Mouse (Mus musculus): ENCODE measurements around the gene Ambra1. TPM values are rescaled to one million over a fixed set of nuclear protein-coding genes. Genes with fewer than 3 reads are reported as not detected.

Gene Ambra1
- total RNA-seq, 2 experiments from 2014 or later, result 45.4 to 47.8 TPM

DNA sequence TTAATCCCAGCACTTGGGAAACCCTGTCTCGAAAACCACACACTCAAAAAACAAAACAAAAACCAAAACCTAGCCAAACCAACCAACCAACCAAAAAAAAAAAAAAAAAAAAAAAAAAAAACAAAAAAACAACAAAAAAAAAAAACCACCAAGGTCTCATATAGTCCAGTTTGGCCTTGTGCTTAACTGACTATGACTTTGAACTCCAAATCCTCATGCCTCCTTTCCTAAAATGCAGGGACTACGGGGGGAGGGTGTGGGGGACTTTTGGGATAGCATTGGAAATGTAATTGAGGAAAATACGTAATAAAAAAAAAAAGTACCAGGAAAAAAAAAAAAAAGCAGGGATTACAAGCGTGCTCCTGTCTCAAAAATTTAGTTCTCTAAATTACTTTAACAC, 363 bp upstream of the Ambra1 start:
- no peak for DNase-seq (ENCODE audit: low spot score in 2 of 2)

GRCm38 (mm10) chr2:91735221-91735620, 5.3 kb downstream of the Ambra1 start:
- DNase-seq (ENCODE audit: low spot score in 2 of 2), result no peak

DNA sequence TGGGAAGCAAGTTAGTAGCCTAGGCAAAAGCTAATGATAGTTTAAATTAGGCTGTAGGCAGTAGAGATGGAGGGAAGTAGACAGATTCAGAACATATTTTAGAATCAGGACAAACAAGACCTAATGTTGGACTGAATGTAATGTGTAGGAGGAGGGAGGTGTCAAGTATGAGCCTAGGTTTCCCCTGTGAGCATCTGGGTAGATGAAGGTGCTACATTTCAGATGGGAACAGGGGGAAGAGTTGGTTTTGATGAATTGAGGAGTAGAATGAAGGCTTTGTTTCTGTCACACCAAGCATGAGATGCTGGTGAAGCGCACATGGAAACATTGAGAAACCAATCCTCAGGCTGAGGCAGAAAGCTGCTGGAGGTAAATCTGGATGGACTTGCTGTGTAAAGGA, 9.7 kb downstream of the Ambra1 start:
- DNase-seq (ENCODE audit: low spot score in 2 of 2), result no peak

DNA sequence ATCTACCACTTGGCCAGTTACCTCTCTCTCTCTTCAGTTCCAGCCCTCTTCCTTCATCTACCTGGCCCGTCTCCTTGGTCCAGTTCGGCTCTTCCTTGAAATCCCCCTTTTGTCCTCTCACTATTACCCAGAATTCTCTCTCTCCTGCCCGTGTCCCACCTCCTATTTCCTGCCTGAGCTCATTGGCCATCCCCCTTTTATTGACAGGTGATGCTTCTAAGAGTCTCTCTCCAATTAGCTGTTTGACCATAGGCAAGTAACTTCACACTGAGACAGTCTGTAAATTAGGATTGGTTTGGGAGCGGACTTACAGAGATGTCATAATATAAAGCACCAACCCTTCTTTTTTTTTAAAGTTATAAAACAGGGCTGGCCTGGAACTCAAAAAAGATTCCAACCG, 14.8 kb downstream of the Ambra1 start:
- DNase-seq (ENCODE audit: low spot score in 2 of 2), result no peak

DNA sequence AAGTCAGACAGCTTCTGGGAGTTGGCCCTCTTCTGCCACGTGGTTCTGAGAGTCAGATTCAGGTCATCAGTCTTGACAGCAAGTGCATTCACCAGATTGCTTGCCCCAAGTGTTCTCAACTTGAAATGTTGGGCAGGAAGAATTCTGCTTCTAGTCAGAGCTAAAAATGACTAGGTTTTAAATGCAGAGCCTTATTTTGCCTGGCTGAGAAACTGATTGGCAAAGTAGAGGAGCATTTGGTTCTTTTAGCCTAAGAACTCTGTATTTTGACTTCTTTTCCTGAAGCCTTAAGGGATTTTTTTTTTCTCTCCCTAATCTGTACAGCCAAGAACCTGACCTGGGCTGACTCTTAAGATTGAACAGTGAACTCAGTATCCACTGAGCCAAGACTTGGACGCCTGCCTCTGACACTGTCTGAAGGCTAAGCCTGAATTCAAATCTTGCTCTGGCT, 19.9 kb downstream of the Ambra1 start:
- peak in 1 of 2 experiments; percentile 27 for DNase-seq (ENCODE audit: low spot score in 2 of 2)

DNA sequence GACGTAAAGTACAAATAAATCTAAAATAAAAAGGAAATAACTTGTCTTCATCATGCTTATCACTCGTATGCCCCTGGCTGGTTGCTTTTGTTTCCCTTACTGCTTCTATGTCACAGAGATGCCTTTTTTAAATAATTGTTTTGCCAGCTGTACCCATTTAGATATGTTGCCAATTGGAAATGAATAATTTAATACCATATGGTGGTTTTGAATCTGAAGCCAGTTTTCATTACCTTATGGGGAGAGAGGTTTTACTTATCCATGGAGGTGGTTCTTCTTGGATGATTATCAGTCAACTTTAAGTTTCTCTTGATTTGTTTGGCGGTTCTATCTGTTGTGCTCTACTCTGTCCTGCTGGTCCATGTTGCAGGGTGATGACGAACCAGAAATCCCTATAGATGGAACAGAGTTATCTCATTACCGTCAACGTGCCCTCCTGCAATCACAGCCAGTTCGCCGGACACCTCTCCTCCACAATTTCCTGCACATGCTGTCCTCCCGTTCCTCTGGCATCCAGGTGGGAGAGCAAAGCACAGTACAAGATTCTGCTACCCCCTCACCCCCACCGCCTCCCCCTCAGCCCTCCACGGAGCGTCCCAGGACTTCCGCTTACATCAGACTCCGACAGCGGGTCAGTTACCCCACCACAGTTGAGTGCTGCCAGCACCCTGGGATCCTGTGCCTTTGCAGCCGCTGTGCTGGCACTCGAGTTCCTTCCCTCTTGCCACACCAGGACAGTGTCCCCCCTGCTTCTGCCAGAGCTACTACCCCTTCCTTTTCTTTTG, 42.2 kb downstream of the Ambra1 start:
- no peak for DNase-seq (ENCODE audit: low spot score in 2 of 2)

GRCm38 (mm10) chr2:91773309-91773708, 43.4 kb downstream of the Ambra1 start:
- no peak for DNase-seq (ENCODE audit: low spot score in 2 of 2)

DNA sequence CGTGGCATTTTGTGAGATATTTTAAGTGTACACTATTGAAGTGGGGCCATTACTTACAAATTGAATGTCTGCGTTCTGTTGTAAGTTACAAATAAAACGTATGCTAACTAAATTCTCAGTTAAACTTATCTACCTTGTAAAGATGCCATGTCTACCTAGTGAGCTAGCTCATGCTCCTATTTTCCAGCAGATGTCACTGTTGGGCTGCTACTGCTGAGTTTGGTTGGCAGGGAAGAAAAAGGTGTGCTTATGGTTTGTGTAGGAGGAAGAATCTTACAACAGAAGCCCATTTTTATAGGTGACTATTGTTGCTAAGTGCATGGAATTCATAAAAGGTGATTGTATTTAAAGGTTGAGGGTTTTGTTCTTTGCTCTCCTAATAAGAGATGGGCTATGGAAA, 49.2 kb downstream of the Ambra1 start:
- peak in 1 of 2 experiments; percentile 19 for DNase-seq (ENCODE audit: low spot score in 2 of 2)

GRCm38 (mm10) chr2:91791621-91792020, 61.7 kb downstream of the Ambra1 start:
- no peak for DNase-seq (ENCODE audit: low spot score in 2 of 2)

DNA sequence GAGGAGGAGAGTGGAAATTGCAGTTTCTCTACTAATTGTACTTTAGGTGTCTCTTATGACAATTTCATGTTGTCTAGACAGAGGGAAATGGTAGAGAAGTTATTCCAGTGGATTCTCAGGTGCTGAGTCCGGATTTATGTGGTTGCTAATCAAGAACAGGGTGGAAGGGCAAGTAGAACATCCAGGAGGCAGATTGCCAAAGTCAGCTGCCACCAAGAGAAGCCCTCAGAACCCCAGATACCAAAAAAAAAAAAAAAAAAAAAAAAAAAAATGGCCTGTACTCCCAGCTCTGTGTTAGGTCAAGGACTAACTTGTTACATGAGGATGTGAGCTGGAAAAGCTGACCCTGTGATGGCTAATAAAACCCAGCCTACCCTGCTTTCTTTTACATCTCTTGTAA, 62.4 kb downstream of the Ambra1 start:
- no peak for DNase-seq (ENCODE audit: low spot score in 2 of 2)

DNA sequence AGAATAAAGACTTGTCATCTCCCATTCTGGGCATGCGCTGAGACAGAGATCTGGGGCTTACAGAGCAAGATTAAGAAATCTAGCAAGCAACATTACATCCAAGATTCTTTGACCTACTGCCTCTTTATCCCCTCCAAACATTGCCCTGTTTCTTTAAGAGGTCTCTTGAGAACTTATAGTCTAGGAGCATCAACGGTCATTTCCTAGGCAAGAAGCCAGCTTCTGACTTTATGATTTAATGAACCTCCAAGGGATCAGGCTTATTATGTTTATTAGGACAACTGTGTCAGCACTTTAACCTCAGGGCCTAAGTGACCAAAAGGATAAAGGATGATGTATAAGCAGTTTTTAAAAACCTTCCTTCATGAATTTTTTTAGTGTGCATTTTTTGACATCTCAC, 64.5 kb downstream of the Ambra1 start:
- no peak for DNase-seq (ENCODE audit: low spot score in 2 of 2)

DNA sequence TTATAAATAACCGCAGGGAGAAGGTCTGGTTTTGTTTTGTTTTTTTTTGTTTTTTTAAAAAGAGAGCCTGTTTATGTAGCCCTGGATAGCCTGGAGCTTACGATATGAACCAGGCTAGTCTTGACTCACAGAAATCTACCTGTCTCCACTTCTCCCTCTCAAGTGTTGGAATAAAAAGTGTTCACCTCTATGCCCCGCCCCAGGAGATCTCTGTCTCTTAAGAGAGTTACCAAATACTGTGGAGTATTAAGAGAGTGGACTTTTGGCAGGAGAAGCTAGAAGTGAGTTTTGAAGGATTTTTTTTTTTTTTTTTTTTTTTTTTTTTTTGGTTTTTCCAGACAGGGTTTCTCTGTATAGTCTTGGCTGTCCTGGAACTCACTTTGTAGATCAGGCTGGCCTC, 65.2 kb downstream of the Ambra1 start:
- DNase-seq (ENCODE audit: low spot score in 2 of 2), result no peak

GRCm38 (mm10) chr2:91811433-91811832, 81.5 kb downstream of the Ambra1 start:
- no peak for DNase-seq (ENCODE audit: low spot score in 2 of 2)

DNA sequence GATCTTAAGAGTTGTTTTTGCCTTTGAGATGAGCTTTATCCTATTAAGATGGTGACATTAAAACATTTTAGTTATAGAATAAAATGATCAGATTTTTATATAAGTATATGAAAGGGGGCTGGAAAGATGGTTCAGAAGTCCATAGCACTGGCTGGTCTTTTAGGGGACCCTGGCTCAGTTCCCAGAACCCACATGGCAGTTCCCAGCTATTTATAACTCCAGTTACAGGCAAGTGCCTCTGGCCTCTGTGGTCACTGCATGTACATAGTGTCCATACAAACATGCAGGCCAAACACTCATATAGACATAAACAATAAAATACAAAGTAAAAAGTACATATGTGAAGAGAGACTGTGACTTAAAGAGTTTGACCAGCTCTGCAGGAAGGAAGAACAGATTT, 86.8 kb downstream of the Ambra1 start:
- no peak for DNase-seq (ENCODE audit: low spot score in 2 of 2)

- DNase-seq (ENCODE audit: low spot score in 2 of 2), result no peak
Observed at GRCm38 (mm10) chr2:91832227-91832626, 102.3 kb downstream of the Ambra1 start.

DNA sequence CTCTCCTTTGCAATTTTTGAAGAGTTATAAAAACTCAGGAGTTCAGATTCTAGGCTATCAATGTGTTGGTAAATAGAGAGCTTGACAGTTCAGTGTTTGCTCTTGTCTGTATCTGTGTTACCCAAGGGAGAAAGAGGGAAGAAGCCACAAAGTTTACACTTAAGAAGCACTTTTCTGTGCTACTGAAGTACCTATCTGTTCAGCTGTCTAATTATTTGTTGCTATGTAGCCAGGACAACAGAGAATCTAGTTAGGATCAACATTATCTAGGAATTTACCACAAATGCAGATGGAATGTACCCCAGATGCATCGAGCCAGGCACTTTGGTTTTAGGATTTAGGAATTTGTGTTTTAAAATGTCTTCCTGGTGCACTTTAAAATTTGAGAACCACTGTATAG, 104.3 kb downstream of the Ambra1 start:
- no peak for DNase-seq (ENCODE audit: low spot score in 2 of 2)

DNA sequence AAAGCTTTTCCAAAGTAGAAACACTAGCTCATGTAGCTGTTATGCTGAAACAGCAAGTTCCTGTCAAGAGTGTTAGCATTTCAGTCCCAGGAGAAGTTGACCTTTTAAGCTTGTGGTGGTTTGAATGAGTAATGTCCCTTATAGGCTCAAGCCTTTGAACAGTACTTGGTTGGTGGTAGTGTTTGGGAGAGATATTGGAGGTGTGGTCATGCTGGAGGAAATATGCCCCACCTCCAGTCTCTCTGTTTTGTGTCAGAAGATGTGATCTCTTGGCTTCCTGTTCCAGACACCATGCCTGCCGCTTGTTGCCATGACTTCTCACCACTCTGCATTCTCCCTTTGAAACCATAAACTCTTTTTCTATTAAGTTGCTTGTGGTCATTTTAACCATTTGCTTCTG, 105.1 kb downstream of the Ambra1 start:
- DNase-seq (ENCODE audit: low spot score in 2 of 2), result no peak

DNA sequence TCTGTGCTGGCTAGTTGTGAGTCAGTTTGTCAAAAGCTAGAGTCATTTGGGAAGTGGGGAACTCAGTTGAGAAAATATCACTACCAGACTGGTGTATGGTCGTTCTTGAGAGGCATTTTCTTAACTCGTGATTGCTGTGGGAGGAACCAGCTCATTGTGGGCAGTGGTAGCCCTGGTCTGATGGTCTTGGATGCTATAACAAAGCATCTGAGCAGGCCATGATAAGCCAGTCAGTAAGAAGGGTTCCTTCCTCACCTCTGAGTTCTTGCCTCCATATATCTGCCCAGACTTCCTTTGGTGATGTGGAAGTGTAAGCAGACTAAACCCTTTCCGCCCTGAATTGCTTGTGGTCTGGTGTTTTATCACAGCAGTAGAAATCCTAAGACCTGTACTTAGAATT, 105.7 kb downstream of the Ambra1 start:
- DNase-seq (ENCODE audit: low spot score in 2 of 2), result no peak

GRCm38 (mm10) chr2:91844085-91844484, 114.2 kb downstream of the Ambra1 start:
- no peak for DNase-seq (ENCODE audit: low spot score in 2 of 2)

DNA sequence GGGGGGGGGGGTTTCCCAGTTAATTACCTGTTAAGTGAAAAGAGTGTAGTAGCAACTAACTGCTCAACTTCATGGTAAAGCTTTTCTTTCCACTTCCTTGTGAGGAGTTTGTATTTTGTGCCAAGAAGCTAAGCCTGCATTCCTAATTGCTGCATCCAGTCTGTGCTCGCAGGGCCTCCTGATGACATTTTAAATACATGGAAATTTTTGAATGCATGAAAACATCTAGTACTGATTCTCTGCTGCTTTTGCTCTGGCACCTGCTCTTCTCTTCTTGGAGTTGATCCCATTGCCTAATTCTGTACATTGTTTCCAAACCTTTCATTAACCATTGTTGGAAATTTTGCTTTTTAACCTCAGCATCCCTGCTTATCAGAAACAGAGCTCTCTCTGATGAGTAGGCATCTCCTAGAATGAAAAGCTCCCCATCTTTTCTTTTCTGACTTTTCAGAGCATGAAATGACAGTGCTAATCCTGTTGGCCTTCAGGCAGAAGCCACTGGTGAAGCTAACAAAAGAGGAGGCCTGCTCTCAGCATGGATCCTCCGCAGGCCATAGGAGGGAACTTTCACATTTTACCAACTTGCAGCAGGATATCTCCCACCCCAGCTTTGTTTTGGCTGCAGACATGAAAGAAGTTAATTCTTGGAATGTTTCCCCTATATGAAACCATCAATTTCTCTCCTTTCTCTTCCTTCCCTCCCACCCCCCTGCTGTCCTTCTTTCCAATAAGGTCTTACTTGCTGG, 122.7 kb downstream of the Ambra1 start:
- no peak for DNase-seq (ENCODE audit: low spot score in 2 of 2)

DNA sequence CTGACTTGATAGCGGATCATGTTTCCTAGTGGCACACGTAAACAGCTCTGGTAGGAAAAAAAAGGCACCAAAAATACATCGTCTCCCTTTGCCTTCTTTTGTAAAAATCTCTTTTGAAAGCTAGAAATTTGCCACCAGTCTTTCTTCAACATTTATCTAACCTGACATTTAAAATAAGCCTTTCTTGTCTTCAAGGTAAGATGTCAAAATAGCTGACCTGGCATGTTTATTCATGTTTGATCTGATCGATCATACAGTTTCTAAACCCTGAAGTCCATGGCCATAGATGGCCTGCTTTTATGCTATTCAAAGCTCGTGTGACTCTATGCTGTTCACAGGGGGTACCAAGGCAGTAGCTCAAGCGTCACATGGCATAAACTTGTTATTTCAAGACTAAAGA, 124.6 kb downstream of the Ambra1 start:
- no peak for DNase-seq (ENCODE audit: low spot score in 2 of 2)

GRCm38 (mm10) chr2:91856958-91857357, 127.0 kb downstream of the Ambra1 start:
- DNase-seq (ENCODE audit: low spot score in 2 of 2), result no peak

DNA sequence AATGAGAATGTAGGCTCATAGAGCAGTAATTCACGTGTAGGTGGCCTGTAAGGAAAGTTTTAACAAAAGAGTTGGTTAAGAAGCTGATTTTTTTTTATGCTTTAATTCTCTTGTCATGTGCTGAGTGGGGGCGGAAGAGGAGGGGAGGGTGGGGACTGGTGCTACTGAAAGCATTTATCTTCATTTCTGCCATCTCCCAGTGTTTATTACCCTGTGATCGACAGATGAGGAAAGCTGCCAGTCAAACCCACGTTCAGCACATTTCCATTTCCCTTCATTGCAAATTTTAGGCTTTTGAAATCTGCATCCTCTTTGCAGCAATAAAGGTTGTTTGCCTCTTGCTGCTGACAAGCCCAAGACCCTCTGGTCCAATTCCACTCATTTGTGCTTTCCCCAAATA, 129.5 kb downstream of the Ambra1 start:
- DNase-seq (ENCODE audit: low spot score in 2 of 2), result no peak
